Mouse (Mus musculus) CH12.LX (cell line): ENCODE results near the gene Lrrc4b. TPM values are rescaled to one million over a fixed set of nuclear protein-coding genes. Genes with fewer than 3 reads are reported as not detected.
A peak's percentile ranks its signal among the peaks of the same experiment; 100 is the strongest.

Experiments
- DNase-seq: peaks from one replicate; pipeline ENCODE4 v3.0.0-alpha.2; 2013; ENCODE audit errors: extremely low read depth
- H3K27ac ChIP-seq: 2 replicates; pipeline ENCODE4 v1.5.1; 2012; ENCODE audit warnings: low read depth, mild to moderate bottlenecking, control low read depth, moderate library complexity; ENCODE audit not compliant: insufficient read depth
- H3K27me3 ChIP-seq: replicated peaks from 2 replicates; pipeline ENCODE3; 2012; ENCODE audit warnings: inconsistent platforms
- H3K36me3 ChIP-seq, 2 experiments: replicated peaks in 1 of 2; 2 replicates each; pipeline versions ENCODE3 to v1.6.1; 2012; ENCODE audit warnings: inconsistent platforms in 1 of 2, low read length in 1 of 2, mild to moderate bottlenecking in 1 of 2, mixed read lengths in 1 of 2, moderate library complexity in 1 of 2; ENCODE audit not compliant: control insufficient read depth in 1 of 2, insufficient read depth in 1 of 2
- H3K4me1 ChIP-seq, 2 experiments: 2 replicates each; pipeline ENCODE4 v1.6.1; 2012; ENCODE audit warnings: inconsistent platforms in 1 of 2, moderate library complexity in 1 of 2; ENCODE audit not compliant: insufficient read depth in 2 of 2, control insufficient read depth in 1 of 2
- H3K4me2 ChIP-seq: 2 replicates; pipeline ENCODE4 v1.6.1; 2012; ENCODE audit warnings: low read depth, mild to moderate bottlenecking, control low read depth; ENCODE audit not compliant: poor library complexity, insufficient read depth, severe bottlenecking
- H3K4me3 ChIP-seq, 3 experiments: fragments of 150-350 bp in 1 of 3; sonication (generic) in 1 of 3; replicated peaks in 1 of 3; 2 replicates each; pipeline versions ENCODE3 to v1.5.1; 2011 to 2012; ENCODE audit warnings: low read depth in 2 of 3, low read length in 2 of 3, mild to moderate bottlenecking in 2 of 3, moderate library complexity in 2 of 3, control low read depth in 1 of 3, improper control_type of control experiment in 1 of 3, inconsistent platforms in 1 of 3, mixed read lengths in 1 of 3; ENCODE audit not compliant: poor library complexity in 1 of 3
- H3K79me2 ChIP-seq: replicated peaks from 2 replicates; pipeline ENCODE4 v1.6.1; 2012; ENCODE audit warnings: mild to moderate bottlenecking, moderate library complexity; ENCODE audit not compliant: control insufficient read depth, poor library complexity, insufficient read depth, severe bottlenecking; ENCODE audit errors: extremely low read depth
- H3K9ac ChIP-seq: 2 replicates; pipeline ENCODE4 v1.6.1; 2012; ENCODE audit warnings: low read depth, mild to moderate bottlenecking, control low read depth, moderate library complexity; ENCODE audit not compliant: insufficient read depth
- H3K9me3 ChIP-seq: replicated peaks from 2 replicates; pipeline ENCODE3; 2012; ENCODE audit warnings: low read length, inconsistent platforms, mixed read lengths
- CHD1 ChIP-seq: IDR thresholded peaks from 2 replicates; pipeline ENCODE4 v1.6.1; 2012; ENCODE audit warnings: low read depth, low read length, improper control_type of control experiment, inconsistent platforms
- CHD2 ChIP-seq: IDR thresholded peaks from 2 replicates; pipeline ENCODE4 v1.6.1; 2011; ENCODE audit warnings: low read length, improper control_type of control experiment
- CTCF ChIP-seq, 2 experiments: IDR thresholded peaks in 1 of 2; conservative IDR thresholded peaks in 1 of 2; 2 replicates each; pipeline ENCODE4 v1.5.1; 2011 to 2012; ENCODE audit warnings: low read depth in 2 of 2, low read length in 2 of 2, improper control_type of control experiment in 1 of 2, inconsistent platforms in 1 of 2, mild to moderate bottlenecking in 1 of 2, moderate library complexity in 1 of 2
- E2F4 ChIP-seq: IDR thresholded peaks from 2 replicates; pipeline ENCODE4 v1.6.1; 2011; ENCODE audit warnings: low read depth, low read length, improper control_type of control experiment; ENCODE audit not compliant: insufficient replicate concordance
- HCFC1 ChIP-seq: IDR thresholded peaks from 2 replicates; pipeline ENCODE4 v1.6.1; 2012; ENCODE audit warnings: low read depth, mild to moderate bottlenecking, inconsistent platforms, low read length, improper control_type of control experiment
- IRF4 ChIP-seq: IDR thresholded peaks from 2 replicates; pipeline ENCODE4 v1.6.1; 2014; ENCODE audit warnings: low read depth, mild to moderate bottlenecking, inconsistent platforms, low read length, improper control_type of control experiment
- MEF2A ChIP-seq: IDR thresholded peaks from 2 replicates; pipeline ENCODE4 v1.6.1; 2014; ENCODE audit warnings: low read depth, mild to moderate bottlenecking, inconsistent platforms, low read length, improper control_type of control experiment, borderline replicate concordance
- MXI1 ChIP-seq: IDR thresholded peaks from 2 replicates; pipeline ENCODE4 v1.6.1; 2011; ENCODE audit warnings: mild to moderate bottlenecking, low read depth, low read length, improper control_type of control experiment
- MYC ChIP-seq: IDR thresholded peaks from 2 replicates; pipeline ENCODE4 v1.6.1; 2011; ENCODE audit warnings: low read depth, mild to moderate bottlenecking, improper control_type of control experiment, low read length
- NELFE ChIP-seq: IDR thresholded peaks from 2 replicates; pipeline ENCODE4 v1.6.1; 2011; ENCODE audit warnings: low read depth, low read length, improper control_type of control experiment
- RAD21 ChIP-seq: IDR thresholded peaks from 2 replicates; pipeline ENCODE4 v1.6.1; 2011; ENCODE audit warnings: low read depth, mild to moderate bottlenecking, low read length, improper control_type of control experiment, moderate library complexity
- RCOR1 ChIP-seq: conservative IDR thresholded peaks from 2 replicates; pipeline ENCODE4 v1.6.1; 2012; ENCODE audit warnings: low read depth, mild to moderate bottlenecking, inconsistent platforms, low read length, improper control_type of control experiment
- UBTF ChIP-seq: IDR thresholded peaks from 2 replicates; pipeline ENCODE4 v1.6.1; 2012; ENCODE audit warnings: low read depth, mild to moderate bottlenecking, inconsistent platforms, low read length, improper control_type of control experiment, moderate library complexity
- ZC3H11A ChIP-seq: IDR thresholded peaks from 2 replicates; pipeline ENCODE4 v1.6.1; 2012; ENCODE audit warnings: low read depth, mild to moderate bottlenecking, inconsistent platforms, low read length, improper control_type of control experiment
- ZMIZ1 ChIP-seq: IDR thresholded peaks from 2 replicates; pipeline ENCODE4 v1.6.1; 2012; ENCODE audit warnings: low read depth, mild to moderate bottlenecking, inconsistent platforms, low read length, improper control_type of control experiment
- dilution Hi-C: fragments of 300-500 bp; cut with MboI; formaldehyde crosslinking; loops from 2 replicates; pipeline ENCODE4 v1.14.3; 2020; ENCODE audit warnings: low sequenced_read_pairs; ENCODE audit not compliant: extremely low pct_unique_long_range_greater_than_20kb, extremely low pct_ligation_motif_present
- in situ Hi-C: fragments of 300-500 bp; cut with MboI; formaldehyde crosslinking; loops from 3 replicates; pipeline ENCODE4 v1.14.3; 2019; ENCODE audit warnings: low sequenced_read_pairs, low pct_ligation_motif_present, low pct_unique_long_range_greater_than_20kb, mixed read lengths
- polyA plus RNA-seq: library from polyadenylated mRNA; unstranded; fragments of >175 nt; gene quantifications from 2 replicates; pipeline ENCODE4 v1.2.1, GENCODE M21; 2012; ENCODE audit warnings: low read depth; ENCODE audit not compliant: insufficient read length
- total RNA-seq, 2 experiments: library from RNA; depleted of rRNA; stranded (reverse); fragments of 300-350 nt in 1 of 2; fragments of >200 nt in 1 of 2; gene quantifications; 2 replicates each; pipeline ENCODE4 v1.2.3; 2012 to 2014

Lrrc4b gene
- total and polyA plus RNA-seq, 3 experiments = 0.04 TPM; not detected in 2

- in situ Hi-C loops (loop anchor here (5.0 kb wide), 1 partner anchor 70 kb away; no protein-coding TSS in a partner anchor), dilution Hi-C loops (no loop called here)
- no peak for DNase-seq
- H3K79me2 ChIP-seq = no peaks in the 10 kb centered on the region
- H3K9ac ChIP-seq = no peak overlapping the region
- no peak overlapping the region for H3K4me2 ChIP-seq
- no peak overlapping the region for H3K4me3 ChIP-seq
- H3K27me3 ChIP-seq = peaks cover 28% of the 10 kb centered on the region
- H3K9me3 ChIP-seq = no peaks in the 10 kb centered on the region
- TF ChIP-seq RAD21 (no peak), RCOR1 (no peak), MEF2A (no peak), CHD2 (0 out of 2 replicates have a peak, but pooled peaks have one; percentile 15), MXI1 (no peak), HCFC1 (no peak)
- no peak overlapping the region for H3K27ac ChIP-seq
- peaks cover 8 to 29% of the 10 kb centered on the region in 2 experiments for H3K4me1 ChIP-seq
- H3K36me3 ChIP-seq = peaks cover 4 to 27% of the 10 kb centered on the region in 2 experiments
These were observed 43.7 kb downstream of the Lrrc4b start for GRCm38 (mm10) chr7:44472558-44472885.

DNA sequence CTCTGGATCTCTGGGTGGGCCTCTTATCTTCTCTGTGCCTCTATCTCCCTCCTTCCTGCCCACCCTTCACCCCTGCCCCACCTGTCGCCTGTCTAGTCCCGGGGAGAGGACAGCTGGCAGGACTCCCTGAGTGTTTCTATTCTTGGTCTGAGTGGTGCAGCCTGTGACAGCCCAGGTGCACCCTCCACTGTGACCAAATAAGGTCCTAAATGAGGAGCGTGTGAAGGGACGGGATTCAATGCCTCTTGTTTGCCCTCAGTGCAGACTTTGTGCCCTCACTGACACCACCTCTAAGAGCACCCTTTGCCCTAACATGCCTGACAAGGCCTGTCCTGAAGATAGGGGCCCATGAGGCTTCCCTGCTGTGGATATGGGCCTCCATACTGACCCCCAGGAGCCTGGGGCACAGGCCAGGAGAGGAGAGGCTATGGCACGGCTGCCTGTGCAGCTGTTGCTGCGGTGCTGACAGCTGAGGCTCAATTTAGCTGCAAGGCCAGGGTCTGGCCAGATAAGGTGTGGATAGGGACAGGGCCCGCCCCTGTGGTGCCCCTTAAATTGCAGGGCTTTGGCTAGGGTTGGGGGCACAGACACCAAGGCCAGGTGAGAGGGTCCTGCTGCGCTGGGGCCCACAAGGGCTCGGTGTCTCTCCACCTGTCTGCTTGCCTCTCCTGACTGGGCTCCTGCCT is 44.3 kb downstream of the Lrrc4b start:
- H3K36me3 ChIP-seq = peaks cover 4 to 27% of the 10 kb centered on the region in 2 experiments
- H3K9ac ChIP-seq = no peak overlapping the region
- TF ChIP-seq CHD1 (no peak), ZMIZ1 (no peak), E2F4 (no peak), MYC (no peak), RCOR1 (no peak), CTCF (conservative IDR thresholded peaks at IDR 0.05 in 1 of 2, IDR thresholded peaks at IDR 0.05 in 1 of 2; ENCODE audit: low read depth in 2 of 2, low read length in 2 of 2) (no peak), UBTF (no peak), NELFE (no peak)
- in situ Hi-C loops = loop anchor here (5.0 kb wide), 1 partner anchor 71 kb away; no protein-coding TSS in a partner anchor
- peaks cover 33% of the 10 kb centered on the region for H3K27me3 ChIP-seq
- DNase-seq = no peak
- H3K4me1 ChIP-seq = peaks cover 8 to 28% of the 10 kb centered on the region in 2 experiments
- no peak overlapping the region for H3K27ac ChIP-seq
- dilution Hi-C loops = no loop called here
- H3K4me2 ChIP-seq = no peak overlapping the region
- no peaks in the 10 kb centered on the region for H3K79me2 ChIP-seq
- H3K9me3 ChIP-seq = no peaks in the 10 kb centered on the region
- H3K4me3 ChIP-seq = no peak overlapping the region

GRCm38 (mm10) chr7:44474419-44474818 is 45.6 kb downstream of the Lrrc4b start:
- DNase-seq = no peak
- H3K4me3 ChIP-seq = no peak overlapping the region
- H3K27ac ChIP-seq = no peak overlapping the region
- H3K4me2 ChIP-seq = no peak overlapping the region
- in situ Hi-C loops = loop anchor here (5.0 kb wide), 1 partner anchor 72 kb away; no protein-coding TSS in a partner anchor
- H3K36me3 ChIP-seq = peaks cover 4 to 25% of the 10 kb centered on the region in 2 experiments
- H3K4me1 ChIP-seq = peaks cover 4 to 17% of the 10 kb centered on the region in 2 experiments; a peak in 2 of 4 replicates
- H3K9ac ChIP-seq = no peak overlapping the region
- dilution Hi-C loops = no loop called here
- peaks cover 44% of the 10 kb centered on the region for H3K27me3 ChIP-seq
- TF ChIP-seq MXI1 = no peak
- no peak for TF ChIP-seq ZC3H11A
- no peak for TF ChIP-seq IRF4
- H3K9me3 ChIP-seq = no peaks in the 10 kb centered on the region
- no peaks in the 10 kb centered on the region for H3K79me2 ChIP-seq
